Mouse (Mus musculus): ENCODE data around the gene Pjvk. TPM values are rescaled to one million over a fixed set of nuclear protein-coding genes. Genes with fewer than 3 reads are reported as not detected.

The Pjvk gene
- polyA plus RNA-seq, 1 experiment, result not detected

DNA sequence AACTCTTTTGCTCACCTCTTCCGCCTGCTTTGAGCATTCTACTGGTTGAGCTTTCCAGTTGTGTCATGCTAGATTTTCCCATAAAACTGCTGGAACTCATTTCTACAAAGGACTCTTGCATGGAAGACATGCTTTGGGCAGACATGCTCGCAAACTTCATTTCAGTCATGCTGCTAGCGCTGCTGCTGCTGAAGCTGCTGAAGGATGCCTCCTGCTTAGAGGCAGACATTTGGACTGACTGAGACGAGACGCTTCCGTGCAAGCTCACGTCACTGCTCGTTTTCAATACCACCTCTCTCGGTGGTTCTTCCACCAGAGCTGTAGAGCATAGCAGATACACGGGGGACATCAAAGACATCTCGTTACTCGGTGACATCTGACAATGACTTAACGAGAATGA lies 57.4 kb downstream of the Pjvk start:
- no peak overlapping the region for H3K27ac ChIP-seq (ENCODE audit: insufficient read depth, low read length)
- no peak overlapping the region for H3K9ac ChIP-seq (ENCODE audit: low read depth, poor library complexity, severe bottlenecking)
- H3K4me3 ChIP-seq (ENCODE audit: low read depth, low read length), result no peak overlapping the region
- TF ChIP-seq CTCF (IDR thresholded peaks at IDR 0.05; ENCODE audit: low read depth, low read length), result no peak
- no peaks in the 10 kb centered on the region for H3K4me1 ChIP-seq (ENCODE audit: control insufficient read depth, insufficient read depth, low read length)
- no peaks in the 10 kb centered on the region for H3K36me3 ChIP-seq (ENCODE audit: control insufficient read depth, insufficient read depth, low read length, poor library complexity, severe bottlenecking)
- H3K9me3 ChIP-seq (replicated peaks; ENCODE audit: control insufficient read depth, insufficient read depth, low read length, poor library complexity, severe bottlenecking), result peaks cover 3% of the 10 kb centered on the region
- H3K27me3 ChIP-seq (ENCODE audit: control insufficient read depth, insufficient read depth, low read length, poor library complexity, severe bottlenecking), result no peaks in the 10 kb centered on the region

Other genes starting within 250 kb of the Pjvk start
- 3.0 and 6.6 TPM in 2 replicates for gene Osbpl6, start 242.0 kb upstream of the Pjvk start, polyA plus RNA-seq (2011; ENCODE audit: insufficient read depth, insufficient read length, low read depth, missing spikeins)
- 24.4 and 25.6 TPM in 2 replicates for gene Prkra, start 461 bp upstream of the Pjvk start, polyA plus RNA-seq (2011; ENCODE audit: insufficient read depth, insufficient read length, low read depth, missing spikeins)
- gene Fkbp7, start 24.6 kb downstream of the Pjvk start, polyA plus RNA-seq (2011; ENCODE audit: insufficient read depth, insufficient read length, low read depth, missing spikeins), result 7.5 and 10.0 TPM in 2 replicates
- gene Plekha3, start 26.8 kb downstream of the Pjvk start, polyA plus RNA-seq (2011; ENCODE audit: insufficient read depth, insufficient read length, low read depth, missing spikeins), result 33.6 and 38.0 TPM in 2 replicates

Data from ES-Bruce4 (cell line).